Mouse (Mus musculus): Measurements from ENCODE around the gene Spon1. TPM values are rescaled to one million over a fixed set of nuclear protein-coding genes. Genes with fewer than 3 reads are reported as not detected.

The Spon1 gene
- polyA plus RNA-seq, 1 experiment from 2014 or later, result 0.96 TPM

GRCm38 (mm10) chr7:114006456-114006855 lies 240.7 kb downstream of the Spon1 start:
- no peak overlapping the region for H3K4me3 ChIP-seq (ENCODE audit: low read depth, low read length)
- no peak for ATAC-seq (ENCODE audit: low read depth)
- no peaks in the 10 kb centered on the region for H3K4me1 ChIP-seq (ENCODE audit: control insufficient read depth, low read depth, low read length)
- no peaks in the 10 kb centered on the region for H3K36me3 ChIP-seq (ENCODE audit: control insufficient read depth, insufficient read depth)
- H3K27me3 ChIP-seq (ENCODE audit: control insufficient read depth, insufficient read depth, low read depth, low read length), result no peaks in the 10 kb centered on the region
- no peak overlapping the region for H3K9ac ChIP-seq (ENCODE audit: low read depth, low read length)
- 64% methylated on average over 8 of the region's 8 CpGs for WGBS (ENCODE audit: insufficient replicate concordance)
- no peak overlapping the region for H3K27ac ChIP-seq (ENCODE audit: low read length)
- H3K9me3 ChIP-seq (replicated peaks; ENCODE audit: control insufficient read depth, low read length), result no peaks in the 10 kb centered on the region
- no peak overlapping the region for H3K4me2 ChIP-seq (ENCODE audit: low read depth, low read length)

- no peak for ATAC-seq (ENCODE audit: low read depth)
- no peaks in the 10 kb centered on the region for H3K36me3 ChIP-seq (ENCODE audit: control insufficient read depth, insufficient read depth)
- H3K9me3 ChIP-seq (replicated peaks; ENCODE audit: control insufficient read depth, low read length), result no peaks in the 10 kb centered on the region
- no peak overlapping the region for H3K4me3 ChIP-seq (ENCODE audit: low read depth, low read length)
- WGBS (ENCODE audit: insufficient replicate concordance), result 40% methylated on average over 5 of the region's 5 CpGs
- no peaks in the 10 kb centered on the region for H3K27me3 ChIP-seq (ENCODE audit: control insufficient read depth, insufficient read depth, low read depth, low read length)
- H3K4me1 ChIP-seq (ENCODE audit: control insufficient read depth, low read depth, low read length), result no peaks in the 10 kb centered on the region
- no peak overlapping the region for H3K4me2 ChIP-seq (ENCODE audit: low read depth, low read length)
- no peak overlapping the region for H3K9ac ChIP-seq (ENCODE audit: low read depth, low read length)
- no peak overlapping the region for H3K27ac ChIP-seq (ENCODE audit: low read length)
Observed at GRCm38 (mm10) chr7:114007565-114007964, 241.8 kb downstream of the Spon1 start.

GRCm38 (mm10) chr7:114011726-114012443 lies 246.1 kb downstream of the Spon1 start:
- no peaks in the 10 kb centered on the region for H3K9me3 ChIP-seq (replicated peaks; ENCODE audit: control insufficient read depth, low read length)

GRCm38 (mm10) chr7:114016001-114016949 lies 250.5 kb downstream of the Spon1 start:
- Histone ChIP-seq H3K4me1 (ENCODE audit: control insufficient read depth, low read depth, low read length) (peaks cover 3% of the 10 kb centered on the region; the same call in 1 of the 2 replicates), H3K9me3 (replicated peaks; ENCODE audit: control insufficient read depth, low read length) (no peaks in the 10 kb centered on the region), H3K27me3 (ENCODE audit: control insufficient read depth, insufficient read depth, low read depth, low read length) (no peaks in the 10 kb centered on the region), H3K27ac (ENCODE audit: low read length) (no peak overlapping the region), H3K9ac (ENCODE audit: low read depth, low read length) (no peak overlapping the region), H3K4me3 (ENCODE audit: low read depth, low read length) (no peak overlapping the region), H3K36me3 (ENCODE audit: control insufficient read depth, insufficient read depth) (no peaks in the 10 kb centered on the region), H3K4me2 (ENCODE audit: low read depth, low read length) (no peak overlapping the region)
- no peak for ATAC-seq (ENCODE audit: low read depth)
- WGBS (ENCODE audit: insufficient replicate concordance), result 58% methylated on average over 8 of the region's 8 CpGs

More at GRCm38 (mm10) chr7:114011726-114012443, 246.1 kb downstream of the Spon1 start:
- H3K4me1 ChIP-seq (ENCODE audit: control insufficient read depth, low read depth, low read length), result no peaks in the 10 kb centered on the region
- no peak overlapping the region for H3K4me3 ChIP-seq (ENCODE audit: low read depth, low read length)
- H3K9ac ChIP-seq (ENCODE audit: low read depth, low read length), result no peak overlapping the region
- H3K27ac ChIP-seq (ENCODE audit: low read length), result no peak overlapping the region
- H3K27me3 ChIP-seq (ENCODE audit: control insufficient read depth, insufficient read depth, low read depth, low read length), result no peaks in the 10 kb centered on the region
- ATAC-seq (ENCODE audit: low read depth), result no peak
- H3K36me3 ChIP-seq (ENCODE audit: control insufficient read depth, insufficient read depth), result no peaks in the 10 kb centered on the region
- no peak overlapping the region for H3K4me2 ChIP-seq (ENCODE audit: low read depth, low read length)
- WGBS (ENCODE audit: insufficient replicate concordance), result 50% methylated on average over 9 of the region's 9 CpGs

- WGBS (ENCODE audit: insufficient replicate concordance), result 68% methylated on average over 3 of the region's 3 CpGs
Observed at GRCm38 (mm10) chr7:114018861-114019260, 253.1 kb downstream of the Spon1 start.

GRCm38 (mm10) chr7:114020057-114020703 lies 254.4 kb downstream of the Spon1 start:
- Histone ChIP-seq H3K4me1 (ENCODE audit: control insufficient read depth, low read depth, low read length) (peaks cover 3% of the 10 kb centered on the region; the same call in 1 of the 2 replicates), H3K9me3 (replicated peaks; ENCODE audit: control insufficient read depth, low read length) (no peaks in the 10 kb centered on the region), H3K4me2 (ENCODE audit: low read depth, low read length) (peak overlapping the region; percentile 67), H3K27ac (ENCODE audit: low read length) (no peak overlapping the region), H3K4me3 (ENCODE audit: low read depth, low read length) (peak overlapping the region; percentile 64), H3K27me3 (ENCODE audit: control insufficient read depth, insufficient read depth, low read depth, low read length) (no peaks in the 10 kb centered on the region), H3K9ac (ENCODE audit: low read depth, low read length) (peak overlapping the region; percentile 38), H3K36me3 (ENCODE audit: control insufficient read depth, insufficient read depth) (no peaks in the 10 kb centered on the region)
- WGBS (ENCODE audit: insufficient replicate concordance), result 7% methylated on average over 11 of the region's 11 CpGs
- ATAC-seq (ENCODE audit: low read depth), result no peak

More at GRCm38 (mm10) chr7:114018861-114019260, 253.1 kb downstream of the Spon1 start:
- no peaks in the 10 kb centered on the region for H3K36me3 ChIP-seq (ENCODE audit: control insufficient read depth, insufficient read depth)
- H3K4me1 ChIP-seq (ENCODE audit: control insufficient read depth, low read depth, low read length), result peaks cover 3% of the 10 kb centered on the region; the same call in 1 of the 2 replicates
- no peak overlapping the region for H3K27ac ChIP-seq (ENCODE audit: low read length)
- no peaks in the 10 kb centered on the region for H3K27me3 ChIP-seq (ENCODE audit: control insufficient read depth, insufficient read depth, low read depth, low read length)
- ATAC-seq (ENCODE audit: low read depth), result no peak
- H3K9ac ChIP-seq (ENCODE audit: low read depth, low read length), result no peak overlapping the region
- no peak overlapping the region for H3K4me2 ChIP-seq (ENCODE audit: low read depth, low read length)
- no peaks in the 10 kb centered on the region for H3K9me3 ChIP-seq (replicated peaks; ENCODE audit: control insufficient read depth, low read length)
- no peak overlapping the region for H3K4me3 ChIP-seq (ENCODE audit: low read depth, low read length)

GRCm38 (mm10) chr7:114020704-114021093 lies 254.9 kb downstream of the Spon1 start:
- no peaks in the 10 kb centered on the region for H3K27me3 ChIP-seq (ENCODE audit: control insufficient read depth, insufficient read depth, low read depth, low read length)
- no peak overlapping the region for H3K27ac ChIP-seq (ENCODE audit: low read length)
- H3K36me3 ChIP-seq (ENCODE audit: control insufficient read depth, insufficient read depth), result no peaks in the 10 kb centered on the region
- peak overlapping the region; percentile 38 for H3K9ac ChIP-seq (ENCODE audit: low read depth, low read length)
- peak overlapping the region; percentile 67 for H3K4me2 ChIP-seq (ENCODE audit: low read depth, low read length)
- WGBS (ENCODE audit: insufficient replicate concordance), result under 1% methylated on average over 11 of the region's 11 CpGs
- no peaks in the 10 kb centered on the region for H3K9me3 ChIP-seq (replicated peaks; ENCODE audit: control insufficient read depth, low read length)
- H3K4me3 ChIP-seq (ENCODE audit: low read depth, low read length), result peak overlapping the region; percentile 64
- ATAC-seq (ENCODE audit: low read depth), result no peak
- H3K4me1 ChIP-seq (ENCODE audit: control insufficient read depth, low read depth, low read length), result peaks cover 3% of the 10 kb centered on the region; the same call in 1 of the 2 replicates

GRCm38 (mm10) chr7:114026923-114027322 lies 261.1 kb downstream of the Spon1 start:
- Histone ChIP-seq H3K9ac (ENCODE audit: low read depth, low read length) (no peak overlapping the region), H3K27ac (ENCODE audit: low read length) (no peak overlapping the region), H3K9me3 (replicated peaks; ENCODE audit: control insufficient read depth, low read length) (no peaks in the 10 kb centered on the region), H3K36me3 (ENCODE audit: control insufficient read depth, insufficient read depth) (no peaks in the 10 kb centered on the region), H3K4me2 (ENCODE audit: low read depth, low read length) (no peak overlapping the region), H3K27me3 (ENCODE audit: control insufficient read depth, insufficient read depth, low read depth, low read length) (no peaks in the 10 kb centered on the region), H3K4me3 (ENCODE audit: low read depth, low read length) (no peak overlapping the region), H3K4me1 (ENCODE audit: control insufficient read depth, low read depth, low read length) (no peaks in the 10 kb centered on the region)
- WGBS (ENCODE audit: insufficient replicate concordance), result 69% methylated on average over 8 of the region's 8 CpGs
- ATAC-seq (ENCODE audit: low read depth), result no peak

All from liver, embryonic 16.5 days (tissue).